Mouse (Mus musculus) bone marrow macrophage, adult 2 months (primary cell): Measurements from ENCODE around the gene Ubash3b.

Experiments used
- CTCF ChIP-seq: IDR thresholded peaks from 2 replicates; pipeline ENCODE4 v1.5.1; 2012; ENCODE audit warnings: low read depth, mild to moderate bottlenecking, low read length, moderate library complexity
- POLR2A ChIP-seq: IDR thresholded peaks from 2 replicates; pipeline ENCODE4 v1.6.1; 2012; ENCODE audit warnings: mild to moderate bottlenecking, low read depth, low read length, borderline replicate concordance

DNA sequence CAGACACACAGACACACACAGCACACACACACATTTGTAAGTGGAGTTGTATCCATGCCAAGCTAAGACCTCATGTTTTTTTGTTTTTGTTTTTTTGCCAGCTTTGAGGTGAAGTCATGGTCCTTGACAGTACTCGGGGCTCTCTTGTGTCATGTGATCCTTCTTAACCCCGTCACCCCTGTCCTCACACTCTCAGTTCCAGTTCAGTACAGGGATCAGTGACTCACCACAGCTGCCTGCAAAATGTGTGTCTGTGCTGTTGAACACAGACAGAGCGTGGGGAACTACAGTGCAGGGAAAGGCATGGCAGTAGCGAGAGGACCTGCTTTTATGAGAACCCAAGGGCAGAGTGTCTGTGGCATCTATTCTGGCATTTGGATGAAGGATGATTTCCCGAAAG lies 17.6 kb upstream of the Ubash3b start:
- TF ChIP-seq CTCF (no peak), POLR2A (no peak)
